Mouse (Mus musculus) E14TG2a.4 (cell line): ENCODE measurements around the gene Cisd2.

Experiments
- CTCF ChIP-seq: conservative IDR thresholded peaks from 2 replicates; pipeline ENCODE4 v1.5.1; 2014; ENCODE audit warnings: low read length
- NANOG ChIP-seq: IDR thresholded peaks from 2 replicates; pipeline ENCODE4 v1.6.1; 2014; ENCODE audit warnings: borderline replicate concordance, low read length, mixed read lengths
- POU5F1 ChIP-seq: IDR thresholded peaks from 2 replicates; pipeline ENCODE4 v1.6.1; 2014; ENCODE audit warnings: low read length, borderline replicate concordance

DNA sequence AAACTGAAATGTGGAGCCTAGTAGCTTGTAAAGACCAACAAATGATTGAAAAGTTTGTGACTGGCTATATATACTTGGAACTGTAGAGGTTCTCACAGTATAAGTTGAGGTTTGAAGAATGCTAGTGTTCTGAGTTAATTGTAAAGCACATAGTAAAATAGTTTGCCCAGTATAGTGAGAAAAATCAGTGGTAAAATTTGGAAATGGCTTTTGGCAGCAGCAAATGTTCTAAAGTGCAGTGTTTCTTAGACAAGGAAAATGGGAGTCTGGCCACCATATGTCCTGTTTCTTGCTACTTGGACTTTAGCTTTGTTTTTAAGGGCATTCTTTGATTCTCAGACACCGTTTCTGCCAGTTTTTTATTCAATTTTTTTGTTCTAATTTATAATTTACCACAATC, 44.7 kb upstream of the Cisd2 start:
- no peak for TF ChIP-seq POU5F1
- no peak for TF ChIP-seq CTCF
- TF ChIP-seq NANOG, result no peak
